26 mouse cellular contexts compared by ENCODE assay signal in genomic region chr17:33441159-33441558, GRCm38 (mm10). TPM values are rescaled to one million over a fixed set of nuclear protein-coding genes. Genes with fewer than 3 reads are reported as not detected.
DNase-seq lines count a peak whose midpoint lies in the region; ATAC-seq and TF ChIP-seq lines count a peak whose summit lies in the region.
"Had no signal": no experiment of that assay in that cellular context is flagged by ENCODE, and none has a peak within 500 bp of the region (broad histone marks: within the 10 kb centered on the region; RNA-seq: fewer than 3 reads in every experiment).

No protein-coding gene starts in this region.

- TF ChIP-seq POLR2A in kidney, adult 2 months (IDR thresholded peaks at IDR 0.05; ENCODE audit: low read depth, low read length), result no peak

- no peak for ATAC-seq in lung, embryonic 14.5 days (ENCODE audit: insufficient read depth)
- ATAC-seq in megakaryocyte, adult 5-6 weeks (ENCODE audit: poor library complexity, severe bottlenecking), result peak; percentile 51; the same call in 1 of the 2 replicates
- no peak for ATAC-seq in liver, embryonic 12.5 days
- ATAC-seq: activated CD4-positive, CD25-positive, alpha-beta regulatory T cell, adult 4 months; CD4-positive, CD25-positive, alpha-beta regulatory T cell, adult 4 months; forebrain, embryonic 13.5 days; forebrain, embryonic 15.5 days; Patski had no signal

- no peak for TF ChIP-seq CTCF in lung, embryonic 14.5 days (IDR thresholded peaks at IDR 0.05; ENCODE audit: low read depth)
- no peak for TF ChIP-seq CTCF in kidney, adult 2 months (conservative IDR thresholded peaks at IDR 0.05; ENCODE audit: insufficient read depth, insufficient read length, low read depth, low read length)

- no peak overlapping the region for H3K27ac ChIP-seq in lung, embryonic 14.5 days (ENCODE audit: low read depth)
- no peak overlapping the region for H3K27ac ChIP-seq in kidney, adult 2 months (ENCODE audit: insufficient read depth, low read depth, low read length)
- H3K27ac ChIP-seq in liver, embryonic 12.5 days, result no peak overlapping the region
- H3K27ac ChIP-seq: embryonic facial prominence, embryonic 10.5 days; embryonic facial prominence, embryonic 12.5 days; forebrain, embryonic 13.5 days; forebrain, embryonic 15.5 days had no signal

- no peaks in the 10 kb centered on the region for H3K27me3 ChIP-seq in lung, embryonic 14.5 days (ENCODE audit: insufficient read depth, low read length)
- H3K27me3 ChIP-seq in kidney, adult 2 months (replicated peaks; ENCODE audit: control insufficient read depth, insufficient read depth, low read length), result no peaks in the 10 kb centered on the region
- no peaks in the 10 kb centered on the region for H3K27me3 ChIP-seq in liver, embryonic 12.5 days (replicated peaks)
- H3K27me3 ChIP-seq: embryonic facial prominence, embryonic 12.5 days; forebrain, embryonic 13.5 days; forebrain, embryonic 15.5 days had no signal

- no peaks in the 10 kb centered on the region for H3K9me3 ChIP-seq in lung, embryonic 14.5 days (ENCODE audit: low read depth, low read length)
- no peaks in the 10 kb centered on the region for H3K9me3 ChIP-seq in liver, embryonic 12.5 days (replicated peaks)
- H3K9me3 ChIP-seq: embryonic facial prominence, embryonic 10.5 days; embryonic facial prominence, embryonic 12.5 days; forebrain, embryonic 13.5 days; forebrain, embryonic 15.5 days; G1E had no signal

- no peak overlapping the region for H3K4me2 ChIP-seq in lung, embryonic 14.5 days
- H3K4me2 ChIP-seq in liver, embryonic 12.5 days, result no peak overlapping the region
- H3K4me2 ChIP-seq: embryonic facial prominence, embryonic 12.5 days; forebrain, embryonic 13.5 days; forebrain, embryonic 15.5 days had no signal

- H3K4me3 ChIP-seq in lung, embryonic 14.5 days (ENCODE audit: low read depth, low read length), result no peak overlapping the region
- H3K4me3 ChIP-seq in kidney, adult 2 months (ENCODE audit: insufficient read depth, low read depth, low read length), result no peak overlapping the region
- no peak overlapping the region for H3K4me3 ChIP-seq in liver, embryonic 12.5 days
- H3K4me3 ChIP-seq: embryonic facial prominence, embryonic 10.5 days; embryonic facial prominence, embryonic 12.5 days; forebrain, embryonic 13.5 days; forebrain, embryonic 15.5 days had no signal

- no peaks in the 10 kb centered on the region for H3K36me3 ChIP-seq in lung, embryonic 14.5 days (ENCODE audit: insufficient read depth)
- H3K36me3 ChIP-seq in kidney, adult 2 months (ENCODE audit: control insufficient read depth, insufficient read depth, low read length), result no peaks in the 10 kb centered on the region
- H3K36me3 ChIP-seq in liver, embryonic 12.5 days, result no peaks in the 10 kb centered on the region
- H3K36me3 ChIP-seq: embryonic facial prominence, embryonic 10.5 days; embryonic facial prominence, embryonic 12.5 days; forebrain, embryonic 15.5 days; G1E had no signal

- no peaks in the 10 kb centered on the region for H3K4me1 ChIP-seq in lung, embryonic 14.5 days (ENCODE audit: insufficient read depth)
- H3K4me1 ChIP-seq in kidney, adult 2 months (ENCODE audit: control insufficient read depth, insufficient read depth, low read length), result no peaks in the 10 kb centered on the region
- peaks cover 17% of the 10 kb centered on the region for H3K4me1 ChIP-seq in liver, embryonic 12.5 days
- H3K4me1 ChIP-seq: embryonic facial prominence, embryonic 10.5 days; embryonic facial prominence, embryonic 12.5 days; forebrain, embryonic 13.5 days; forebrain, embryonic 15.5 days had no signal

- no peak overlapping the region for H3K9ac ChIP-seq in lung, embryonic 14.5 days
- no peak overlapping the region for H3K9ac ChIP-seq in liver, embryonic 12.5 days
- H3K9ac ChIP-seq: embryonic facial prominence, embryonic 12.5 days; forebrain, embryonic 13.5 days; forebrain, embryonic 15.5 days had no signal

- DNase-seq in lung, embryonic 14.5 days, result peak; percentile 1
- no peak for DNase-seq in lung, adult 18-20 months
- DNase-seq in kidney, adult 2 months, result no peak
- DNase-seq: adrenal gland, adult 8-10 months; adrenal gland, postnatal 14 days; adrenal gland, postnatal 36 days; B cell, adult 2 months; cerebellum, adult 11-12 months; cerebellum, adult 2 months; cerebellum, adult 9-10 months; cerebellum, postnatal 10 days; cerebellum, postnatal 25 days had no signal

RNA-seq across cellular contexts. Expression of gene Actl9, which starts 8.5 kb away (rescaled TPM):
- polyA plus RNA-seq in lung, embryonic 14.5 days (2014; fragmentation: Nextera tagmentation; extraction: Ambion mirVana), result 0.23 TPM in 1 of 2 replicates, not detected in the other
- total RNA-seq in megakaryocyte, adult 5-6 weeks (2015), result not detected in 2 replicates
- total RNA-seq in megakaryocyte, adult 5-6 weeks (2017), result not detected in 2 replicates
- 0.33 and 0.53 TPM in 2 replicates for polyA plus RNA-seq in kidney, adult 2 months (2012; rRNA removed)
- not detected in 2 replicates for polyA plus RNA-seq in liver, embryonic 12.5 days (2016; fragmentation: Nextera tagmentation; extraction: Ambion mirVana)
- total RNA-seq: adrenal gland, adult 18-20 months; adrenal gland, adult 8-10 months; CH12.LX had no signal
- polyA plus RNA-seq: activated CD4-positive, CD25-positive, alpha-beta regulatory T cell, adult 4 months; CD4-positive, CD25-positive, alpha-beta regulatory T cell, adult 4 months; embryonic facial prominence, embryonic 10.5 days; embryonic facial prominence, embryonic 12.5 days; embryonic facial prominence, embryonic 14.5 days; forebrain, embryonic 11.5 days; forebrain, embryonic 13.5 days; forebrain, embryonic 15.5 days; G1E; Patski had no signal

RNA-seq across cellular contexts. Expression of gene Zfp101, which starts 46.7 kb away (rescaled TPM):
- polyA plus RNA-seq in lung, embryonic 14.5 days (2014; fragmentation: Nextera tagmentation; extraction: Ambion mirVana), result 20.4 and 20.8 TPM in 2 replicates
- 25.0 and 29.8 TPM in 2 replicates for total RNA-seq in megakaryocyte, adult 5-6 weeks (2015)
- total RNA-seq in megakaryocyte, adult 5-6 weeks (2017), result 38.4 and 47.9 TPM in 2 replicates
- polyA plus RNA-seq in kidney, adult 2 months (2012; rRNA removed), result 1.8 and 2.1 TPM in 2 replicates
- 9.1 TPM in 2 replicates for polyA plus RNA-seq in liver, embryonic 12.5 days (2016; fragmentation: Nextera tagmentation; extraction: Ambion mirVana)
